9 mouse cellular contexts compared by ENCODE assay signal in genomic region chr10:96955036-96955775, GRCm38 (mm10).
A peak's percentile ranks its signal among the peaks of the same experiment; 100 is the strongest.
DNase-seq lines count a peak whose midpoint lies in the region; ATAC-seq lines count a peak whose summit lies in the region.
"Had no signal": no experiment of that assay in that cellular context is flagged by ENCODE, and none has a peak within 500 bp of the region (broad histone marks: within the 10 kb centered on the region; RNA-seq: fewer than 3 reads in every experiment).

No protein-coding gene starts in this region.

- peaks cover 10% of the 10 kb centered on the region; the same call in 1 of the 2 replicates for H3K4me1 ChIP-seq in kidney, embryonic 15.5 days
- H3K4me1 ChIP-seq in hindbrain, embryonic 14.5 days (replicated peaks; ENCODE audit: control insufficient read depth, insufficient read depth, low read length): peaks cover 24% of the 10 kb centered on the region
- 0 out of 2 replicates have a peak, but pooled peaks cover 3% of the 10 kb centered on the region for H3K4me1 ChIP-seq in neural tube, embryonic 11.5 days (ENCODE audit: control insufficient read depth, insufficient read depth, low read length)

- H3K36me3 ChIP-seq in kidney, embryonic 15.5 days: no peaks in the 10 kb centered on the region
- H3K36me3 ChIP-seq in hindbrain, embryonic 14.5 days (replicated peaks; ENCODE audit: control insufficient read depth, insufficient read depth): no peaks in the 10 kb centered on the region
- no peaks in the 10 kb centered on the region for H3K36me3 ChIP-seq in neural tube, embryonic 11.5 days (ENCODE audit: control insufficient read depth, insufficient read depth, low read length)
- H3K36me3 ChIP-seq: G1E had no signal

- H3K27ac ChIP-seq in kidney, embryonic 15.5 days: no peak overlapping the region
- H3K27ac ChIP-seq in hindbrain, embryonic 14.5 days: peak overlapping the region; percentile 72
- 0 out of 2 replicates have a peak overlapping the region, but pooled peaks have one; percentile 45 for H3K27ac ChIP-seq in neural tube, embryonic 11.5 days (ENCODE audit: low read depth, low read length)

- no peak for ATAC-seq in kidney, embryonic 15.5 days (replicated peaks; ENCODE audit: low FRiP score)
- peak; percentile 90 for ATAC-seq in hindbrain, embryonic 14.5 days (ENCODE audit: low FRiP score)
- peak; percentile 72 for ATAC-seq in neural tube, embryonic 11.5 days (ENCODE audit: insufficient read depth, low FRiP score, low TSS enrichment)
- ATAC-seq in erythroblast, adult 5-6 weeks (replicated peaks; ENCODE audit: low FRiP score, poor library complexity, severe bottlenecking): no peak

- no peaks in the 10 kb centered on the region for H3K27me3 ChIP-seq in kidney, embryonic 15.5 days
- H3K27me3 ChIP-seq in hindbrain, embryonic 14.5 days (ENCODE audit: control insufficient read depth, insufficient read depth, low read length): no peaks in the 10 kb centered on the region
- no peaks in the 10 kb centered on the region for H3K27me3 ChIP-seq in neural tube, embryonic 11.5 days (ENCODE audit: control insufficient read depth, insufficient read depth, low read length)

- H3K9me3 ChIP-seq in kidney, embryonic 15.5 days (replicated peaks): no peaks in the 10 kb centered on the region
- no peaks in the 10 kb centered on the region for H3K9me3 ChIP-seq in hindbrain, embryonic 14.5 days (ENCODE audit: control insufficient read depth, low read length)
- no peaks in the 10 kb centered on the region for H3K9me3 ChIP-seq in neural tube, embryonic 11.5 days (ENCODE audit: control insufficient read depth, low read length)

- 21% methylated on average over 12 of the region's 12 CpGs for WGBS in kidney, embryonic 15.5 days
- WGBS in hindbrain, embryonic 14.5 days: 11% methylated on average over 12 of the region's 12 CpGs
- WGBS in neural tube, embryonic 11.5 days: 19% methylated on average over 12 of the region's 12 CpGs

- H3K4me3 ChIP-seq in kidney, embryonic 15.5 days (replicated peaks): no peak overlapping the region
- H3K4me3 ChIP-seq in hindbrain, embryonic 14.5 days (replicated peaks; ENCODE audit: low read length): no peak overlapping the region
- no peak overlapping the region for H3K4me3 ChIP-seq in neural tube, embryonic 11.5 days (ENCODE audit: low read depth, low read length)

- no peak overlapping the region for H3K9ac ChIP-seq in kidney, embryonic 15.5 days
- peak overlapping the region; percentile 6 for H3K9ac ChIP-seq in hindbrain, embryonic 14.5 days
- no peak overlapping the region for H3K9ac ChIP-seq in neural tube, embryonic 11.5 days (ENCODE audit: low read length)

- H3K4me2 ChIP-seq in kidney, embryonic 15.5 days: peak overlapping the region; percentile 39
- H3K4me2 ChIP-seq in hindbrain, embryonic 14.5 days (replicated peaks): peak overlapping the region; percentile 38
- H3K4me2 ChIP-seq in neural tube, embryonic 11.5 days (ENCODE audit: low read depth): peak overlapping the region; percentile 25; the same call in 1 of the 2 replicates

- no peak for DNase-seq in kidney, postnatal 25 days
- DNase-seq in embryo, embryonic 10.5 days (ENCODE audit: low spot score): peak; percentile 50
- DNase-seq in hindbrain, embryonic 14.5 days (ENCODE audit: low spot score): peak; percentile 44
- peak; percentile 61 for DNase-seq in neural tube, embryonic 11.5 days (ENCODE audit: low spot score)
- no peak for DNase-seq in layer of hippocampus, postnatal 14 days (ENCODE audit: low spot score in 2 of 2)
- no peak for DNase-seq in adrenal gland, adult 2 months

Comparison
In these comparisons a context has a peak if more than half of its experiments do, and no peak if none do; other contexts are left out.
1. ATAC-seq: peak in hindbrain, embryonic 14.5 days (single experiment) and neural tube, embryonic 11.5 days (single experiment); none in kidney, embryonic 15.5 days (single experiment) and erythroblast, adult 5-6 weeks (single experiment).
2. DNase-seq: peak in embryo, embryonic 10.5 days (single experiment), hindbrain, embryonic 14.5 days (single experiment) and neural tube, embryonic 11.5 days (single experiment); none in kidney, postnatal 25 days (0 of 2), layer of hippocampus, postnatal 14 days (0 of 2) and adrenal gland, adult 2 months (single experiment).
3. Peak in every context shown above with its lines, with median percentiles within 50 percentile points of each other: H3K4me2 ChIP-seq.